Mouse (Mus musculus): ENCODE results near the gene Poll.

The Poll gene

GRCm38 (mm10) chr19:45560153-45560890, at the start of gene Poll, which contains the start of gene Gm17018:
Gene Poll, minus strand, starts transcription at chr19:45560531.
Gene Gm17018, plus strand, starts transcription at chr19:45560615.
- peak; percentile 78 for DNase-seq

- DNase-seq = no peak
Measured at GRCm38 (mm10) chr19:45608648-45609339, 48.5 kb upstream of the Poll start.

GRCm38 (mm10) chr19:45607479-45607878, 47.1 kb upstream of the Poll start:
- no peak for DNase-seq

- no peak for DNase-seq
Measured at GRCm38 (mm10) chr19:45606701-45607100, 46.4 kb upstream of the Poll start.

- no peak for DNase-seq
Measured at GRCm38 (mm10) chr19:45602606-45603005, 42.3 kb upstream of the Poll start.

- no peak for DNase-seq
Measured at GRCm38 (mm10) chr19:45597106-45597505, 36.8 kb upstream of the Poll start.

- no peak for DNase-seq
Measured at GRCm38 (mm10) chr19:45596434-45596833, 36.1 kb upstream of the Poll start.

GRCm38 (mm10) chr19:45596019-45596418, 35.7 kb upstream of the Poll start:
- no peak for DNase-seq

GRCm38 (mm10) chr19:45595481-45595880, 35.1 kb upstream of the Poll start:
- DNase-seq = no peak

- no peak for DNase-seq
Measured at GRCm38 (mm10) chr19:45594079-45594478, 33.7 kb upstream of the Poll start.

- DNase-seq = no peak
Measured at GRCm38 (mm10) chr19:45592916-45593315, 32.6 kb upstream of the Poll start.

- DNase-seq = no peak
Measured at GRCm38 (mm10) chr19:45591704-45592103, 31.4 kb upstream of the Poll start.

GRCm38 (mm10) chr19:45589761-45590160, 29.4 kb upstream of the Poll start:
- no peak for DNase-seq

- DNase-seq = no peak
Measured at GRCm38 (mm10) chr19:45587509-45588292, 27.4 kb upstream of the Poll start.

GRCm38 (mm10) chr19:45586850-45587249, 26.5 kb upstream of the Poll start:
- no peak for DNase-seq

GRCm38 (mm10) chr19:45584856-45585620, 24.7 kb upstream of the Poll start:
- DNase-seq = no peak

- no peak for DNase-seq
Measured at GRCm38 (mm10) chr19:45583136-45583535, 22.8 kb upstream of the Poll start.

- DNase-seq = no peak
Measured at GRCm38 (mm10) chr19:45582161-45582560, 21.8 kb upstream of the Poll start.

GRCm38 (mm10) chr19:45581257-45581656, 20.9 kb upstream of the Poll start:
- peak; percentile 71 for DNase-seq

GRCm38 (mm10) chr19:45580235-45580634, 19.9 kb upstream of the Poll start:
- no peak for DNase-seq

- DNase-seq = no peak
Measured at GRCm38 (mm10) chr19:45579416-45579815, 19.1 kb upstream of the Poll start.

GRCm38 (mm10) chr19:45578976-45579375, 18.6 kb upstream of the Poll start:
- no peak for DNase-seq

Data from thymus, postnatal 25 days (tissue).